ENCODE assay signal across 8 mouse cellular contexts in genomic region chr2:29251095-29252058, GRCm38 (mm10). TPM values are rescaled to one million over a fixed set of nuclear protein-coding genes. Genes with fewer than 3 reads are reported as not detected.
DNase-seq lines count a peak whose midpoint lies in the region; ATAC-seq and TF ChIP-seq lines count a peak whose summit lies in the region.

No protein-coding gene starts in this region.

- no peak for ATAC-seq in forebrain, postnatal 0 days
- ATAC-seq in limb, embryonic 14.5 days (ENCODE audit: low FRiP score, low read depth): no peak
- ATAC-seq in midbrain, postnatal 0 days (ENCODE audit: low FRiP score): no peak

- H3K36me3 ChIP-seq in forebrain, postnatal 0 days (ENCODE audit: insufficient read depth): no peaks in the 10 kb centered on the region
- H3K36me3 ChIP-seq in limb, embryonic 14.5 days (ENCODE audit: control insufficient read depth, insufficient read depth, low read length): no peaks in the 10 kb centered on the region
- H3K36me3 ChIP-seq in midbrain, postnatal 0 days (ENCODE audit: insufficient read depth, low read length): no peaks in the 10 kb centered on the region

- no peaks in the 10 kb centered on the region for H3K4me1 ChIP-seq in forebrain, postnatal 0 days (ENCODE audit: insufficient read depth)
- peaks cover 23% of the 10 kb centered on the region; the same call in 1 of the 2 replicates for H3K4me1 ChIP-seq in limb, embryonic 14.5 days (ENCODE audit: control insufficient read depth, insufficient read depth, low read length)
- peaks cover 19% of the 10 kb centered on the region for H3K4me1 ChIP-seq in midbrain, postnatal 0 days (ENCODE audit: insufficient read depth, low read length)

- intact Hi-C loops in left cerebral cortex, postnatal 14 days (cut with DNase I): no loop called here

- WGBS in forebrain, postnatal 0 days: under 1% methylated on average over 60 of the region's 61 CpGs
- 0% methylated on average over 60 of the region's 61 CpGs for WGBS in limb, embryonic 14.5 days
- under 1% methylated on average over 61 of the region's 61 CpGs for WGBS in midbrain, postnatal 0 days

- no peak for TF ChIP-seq POLR2A in limb, embryonic 14.5 days (IDR thresholded peaks at IDR 0.05; ENCODE audit: borderline replicate concordance, extremely low read depth, insufficient read depth, insufficient read length)

- peak overlapping the region; percentile 89 for H3K27ac ChIP-seq in forebrain, postnatal 0 days (ENCODE audit: low read depth, low read length)
- H3K27ac ChIP-seq in limb, embryonic 14.5 days (replicated peaks; ENCODE audit: low read depth, low read length): no peak overlapping the region
- no peak overlapping the region for H3K27ac ChIP-seq in midbrain, postnatal 0 days (ENCODE audit: low read depth, low read length)

- TF ChIP-seq CTCF in forebrain, postnatal 0 days (IDR thresholded peaks at IDR 0.05; ENCODE audit: low read depth): no peak
- no peak for TF ChIP-seq CTCF in midbrain, postnatal 0 days (IDR thresholded peaks at IDR 0.05)

- no peaks in the 10 kb centered on the region for H3K9me3 ChIP-seq in forebrain, postnatal 0 days (ENCODE audit: low read length)
- no peaks in the 10 kb centered on the region for H3K9me3 ChIP-seq in limb, embryonic 14.5 days (ENCODE audit: control insufficient read depth, low read length)
- no peaks in the 10 kb centered on the region for H3K9me3 ChIP-seq in midbrain, postnatal 0 days (ENCODE audit: low read length)

- peak overlapping the region; percentile 96 for H3K4me2 ChIP-seq in forebrain, postnatal 0 days (ENCODE audit: low read depth)
- H3K4me2 ChIP-seq in limb, embryonic 14.5 days (replicated peaks; ENCODE audit: low read depth, low read length, severe bottlenecking): peak overlapping the region; percentile 96
- H3K4me2 ChIP-seq in midbrain, postnatal 0 days (ENCODE audit: low read depth, low read length, poor library complexity, severe bottlenecking): peak overlapping the region; percentile 99

- DNase-seq in lung, adult 18-20 months: peak; percentile 23 to 24
- DNase-seq in lung, postnatal 14 days: no peak
- peak; percentile 38 for DNase-seq in adrenal gland, postnatal 10 days
- peak; percentile 35 for DNase-seq in forebrain, postnatal 0 days
- DNase-seq in limb, embryonic 14.5 days (ENCODE audit: low spot score): no peak
- DNase-seq in midbrain, postnatal 0 days (ENCODE audit: low spot score): peak; percentile 20
- no peak for DNase-seq in cerebellum, adult 9-11 months
- DNase-seq in left cerebral cortex, postnatal 14 days (ENCODE audit: low spot score in 2 of 2): no peak

- peaks cover 7% of the 10 kb centered on the region; the same call in 1 of the 2 replicates for H3K27me3 ChIP-seq in forebrain, postnatal 0 days (ENCODE audit: insufficient read depth, low read length)
- peaks cover 73% of the 10 kb centered on the region for H3K27me3 ChIP-seq in limb, embryonic 14.5 days (ENCODE audit: control insufficient read depth, insufficient read depth, low read length)
- peaks cover 12% of the 10 kb centered on the region; the same call in 1 of the 2 replicates for H3K27me3 ChIP-seq in midbrain, postnatal 0 days (ENCODE audit: insufficient read depth, low read length)

- peak overlapping the region; percentile 62 for H3K4me3 ChIP-seq in forebrain, postnatal 0 days (ENCODE audit: low read depth, low read length)
- H3K4me3 ChIP-seq in limb, embryonic 14.5 days (replicated peaks; ENCODE audit: low read length): peak overlapping the region; percentile 49
- peak overlapping the region; percentile 60 for H3K4me3 ChIP-seq in midbrain, postnatal 0 days (ENCODE audit: low read depth, low read length)

- peak overlapping the region; percentile 68 for H3K9ac ChIP-seq in forebrain, postnatal 0 days
- no peak overlapping the region for H3K9ac ChIP-seq in limb, embryonic 14.5 days (ENCODE audit: low read depth, low read length, severe bottlenecking)
- H3K9ac ChIP-seq in midbrain, postnatal 0 days (replicated peaks; ENCODE audit: low read length, poor library complexity, severe bottlenecking): peak overlapping the region; percentile 63

RNA-seq across cellular contexts. Expression of gene Ntng2, which starts 1.4 kb away (rescaled TPM):
- 10 to 100 TPM; 16.2 to 24.2 TPM for total RNA-seq in adrenal gland, postnatal 10 days (2021)
- 33.0 and 33.6 TPM in 2 replicates for total RNA-seq in forebrain, postnatal 0 days (2014; rRNA removed)
- polyA plus RNA-seq in forebrain, postnatal 0 days (2015; fragmentation: Nextera tagmentation; extraction: Ambion mirVana): 8.0 and 8.6 TPM in 2 replicates
- polyA plus RNA-seq in limb, embryonic 14.5 days (2012; rRNA removed): 3.3 and 3.8 TPM in 2 replicates
- 0.26 and 1.00 TPM in 2 replicates for polyA plus RNA-seq in limb, embryonic 14.5 days (2014; fragmentation: Nextera tagmentation; extraction: Ambion mirVana)
- total RNA-seq in midbrain, postnatal 0 days (2014; rRNA removed): 52.4 and 52.6 TPM in 2 replicates
- polyA plus RNA-seq in midbrain, postnatal 0 days (2015; fragmentation: Nextera tagmentation; extraction: Ambion mirVana): 7.9 and 8.7 TPM in 2 replicates
- total RNA-seq in left cerebral cortex, postnatal 14 days (2021): 100 to 1,000 TPM; 107 TPM

Comparison
In these comparisons a context has a peak if more than half of its experiments do, and no peak if none do; other contexts are left out.
1. DNase-seq: peak in lung, adult 18-20 months (2 of 2), adrenal gland, postnatal 10 days (single experiment), forebrain, postnatal 0 days (single experiment) and midbrain, postnatal 0 days (single experiment); none in lung, postnatal 14 days (single experiment), limb, embryonic 14.5 days (single experiment), cerebellum, adult 9-11 months (single experiment) and left cerebral cortex, postnatal 14 days (0 of 2).
2. Peak in every context shown above with its lines, with median percentiles within 50 percentile points of each other: H3K4me2 ChIP-seq and H3K4me3 ChIP-seq.